Mouse (Mus musculus): ENCODE data around the gene Zmiz1. TPM values are rescaled to one million over a fixed set of nuclear protein-coding genes. Genes with fewer than 3 reads are reported as not detected.

Zmiz1 gene
- polyA plus RNA-seq, 1 experiment from 2014 or later: 26.3 TPM

DNA sequence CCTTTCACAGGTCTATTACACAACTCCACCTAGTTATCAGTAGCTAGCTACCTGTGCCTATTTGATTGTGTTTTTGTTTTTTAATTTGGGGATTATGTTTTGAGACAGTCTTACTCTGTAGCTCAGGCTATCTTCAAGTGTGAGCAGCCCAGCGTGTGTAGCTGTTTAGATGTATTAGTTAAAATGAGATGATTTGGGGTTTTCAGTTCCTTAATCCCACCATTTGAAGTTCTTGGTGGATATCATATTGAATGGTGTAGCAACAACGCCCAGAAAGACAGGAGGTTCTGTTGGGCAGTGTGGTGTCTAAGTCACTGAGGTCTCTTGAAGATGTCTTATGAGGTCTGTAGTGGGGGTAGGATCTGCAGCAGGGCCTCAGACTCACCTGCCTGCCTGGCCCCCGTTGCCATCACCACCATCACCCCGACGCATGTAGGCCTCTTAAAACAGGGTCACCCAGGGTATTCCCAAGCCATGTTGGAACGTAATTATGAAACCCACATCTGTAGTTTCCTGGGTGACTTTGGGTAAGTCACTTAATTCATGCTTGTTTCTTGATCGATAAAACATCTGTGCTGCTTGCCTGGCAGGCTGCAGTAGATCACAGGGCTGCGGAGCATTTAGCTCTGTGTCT lies 155.1 kb downstream of the Zmiz1 start:
- no peak overlapping the region for H3K27ac ChIP-seq
- WGBS: 85% methylated on average over 8 of the region's 8 CpGs
- no peak overlapping the region for H3K9ac ChIP-seq
- ATAC-seq: no peak
- no peaks in the 10 kb centered on the region for H3K27me3 ChIP-seq (replicated peaks)
- 0 out of 2 replicates have a peak, but pooled peaks cover 3% of the 10 kb centered on the region for H3K36me3 ChIP-seq
- no peak overlapping the region for H3K4me3 ChIP-seq (replicated peaks)
- H3K4me1 ChIP-seq (replicated peaks): peaks cover 60% of the 10 kb centered on the region
- no peak overlapping the region for H3K4me2 ChIP-seq (replicated peaks)
- no peaks in the 10 kb centered on the region for H3K9me3 ChIP-seq

DNA sequence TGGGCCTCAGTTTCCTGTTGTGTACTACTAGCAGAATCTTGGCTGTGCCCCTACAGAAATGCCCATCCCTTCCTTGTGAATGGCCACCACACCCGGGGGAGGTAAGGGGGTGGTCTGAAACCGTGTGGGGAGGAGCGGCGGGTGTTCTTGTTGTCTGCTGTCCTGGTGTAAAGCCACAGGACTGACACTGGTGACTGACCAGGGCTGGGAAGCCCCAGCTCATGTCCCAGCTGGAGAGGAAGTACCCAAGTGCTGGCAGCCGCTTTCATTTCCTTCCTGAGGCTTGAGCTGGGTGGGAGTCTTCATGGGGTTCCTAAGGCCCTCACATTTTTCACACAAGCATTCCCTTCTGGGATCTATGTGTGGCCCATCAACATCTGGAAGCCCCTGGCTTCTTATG lies 155.7 kb downstream of the Zmiz1 start:
- Histone ChIP-seq H3K27ac (no peak overlapping the region), H3K4me3 (replicated peaks) (no peak overlapping the region), H3K9ac (no peak overlapping the region), H3K4me1 (replicated peaks) (peaks cover 62% of the 10 kb centered on the region), H3K27me3 (replicated peaks) (no peaks in the 10 kb centered on the region), H3K4me2 (replicated peaks) (no peak overlapping the region), H3K36me3 (0 out of 2 replicates have a peak, but pooled peaks cover 3% of the 10 kb centered on the region), H3K9me3 (no peaks in the 10 kb centered on the region)
- WGBS: 68% methylated on average over 5 of the region's 5 CpGs
- ATAC-seq: no peak

DNA sequence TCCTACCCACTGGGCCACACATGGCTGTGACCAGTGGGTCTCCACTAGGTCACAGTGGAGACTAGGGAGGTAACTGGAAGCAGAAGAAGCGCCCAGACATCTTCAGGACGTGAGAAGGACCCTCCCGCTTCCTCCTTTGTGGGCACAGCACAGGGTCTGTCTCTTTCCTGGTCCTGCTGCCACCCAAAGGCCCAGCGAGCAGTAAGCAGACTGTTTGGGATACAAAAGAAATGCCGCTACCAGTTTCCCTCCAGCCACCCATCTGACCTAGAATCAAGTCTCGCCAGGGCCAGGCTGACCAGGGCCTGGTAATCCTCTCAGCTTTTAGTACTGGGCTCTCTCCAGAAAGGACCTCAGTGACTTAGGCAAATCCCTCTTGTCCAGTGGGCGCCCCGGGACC lies 156.6 kb downstream of the Zmiz1 start:
- H3K4me1 ChIP-seq (replicated peaks): peaks cover 61% of the 10 kb centered on the region
- H3K9ac ChIP-seq: no peak overlapping the region
- no peak overlapping the region for H3K4me2 ChIP-seq (replicated peaks)
- WGBS: 87% methylated on average over 8 of the region's 8 CpGs
- no peak overlapping the region for H3K4me3 ChIP-seq (replicated peaks)
- ATAC-seq: no peak
- H3K9me3 ChIP-seq: no peaks in the 10 kb centered on the region
- H3K27me3 ChIP-seq (replicated peaks): no peaks in the 10 kb centered on the region
- H3K36me3 ChIP-seq: 0 out of 2 replicates have a peak, but pooled peaks cover 3% of the 10 kb centered on the region
- H3K27ac ChIP-seq: peak overlapping the region; percentile 49

- 0 out of 2 replicates have a peak, but pooled peaks cover 3% of the 10 kb centered on the region for H3K36me3 ChIP-seq
- H3K4me2 ChIP-seq (replicated peaks): 0 out of 2 replicates have a peak overlapping the region, but pooled peaks have one; percentile 10
- ATAC-seq: peak; percentile 44
- no peaks in the 10 kb centered on the region for H3K9me3 ChIP-seq
- WGBS: 60% methylated on average over 15 of the region's 15 CpGs
- no peak overlapping the region for H3K9ac ChIP-seq
- H3K27ac ChIP-seq: peak overlapping the region; percentile 49
- no peaks in the 10 kb centered on the region for H3K27me3 ChIP-seq (replicated peaks)
- H3K4me3 ChIP-seq (replicated peaks): no peak overlapping the region
- peaks cover 60% of the 10 kb centered on the region for H3K4me1 ChIP-seq (replicated peaks)
Observed at GRCm38 (mm10) chr14:25616009-25616723, 157.2 kb downstream of the Zmiz1 start.

DNA sequence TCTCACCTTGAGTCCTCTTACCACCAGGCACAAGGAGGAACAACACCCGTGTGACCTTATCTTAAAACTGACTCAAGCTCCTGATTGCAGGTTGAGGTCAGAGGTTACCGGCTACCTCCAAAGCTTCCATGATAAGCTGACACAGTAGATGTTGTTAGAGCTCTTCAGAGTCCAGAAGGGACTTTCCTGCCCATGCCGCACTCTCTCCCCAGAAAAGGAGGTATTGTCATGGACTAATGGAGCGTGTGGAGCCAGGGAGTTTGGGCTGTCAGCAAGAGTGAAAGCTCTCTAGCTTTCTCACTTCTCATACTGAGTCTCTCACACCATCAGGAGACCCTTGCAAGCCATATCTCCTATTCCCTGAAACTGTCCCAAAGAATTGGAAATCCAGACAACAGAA lies 158.3 kb downstream of the Zmiz1 start:
- H3K36me3 ChIP-seq: 0 out of 2 replicates have a peak, but pooled peaks cover 3% of the 10 kb centered on the region
- H3K27me3 ChIP-seq (replicated peaks): no peaks in the 10 kb centered on the region
- 0 out of 2 replicates have a peak, but pooled peaks have one; percentile 26 for ATAC-seq
- no peak overlapping the region for H3K9ac ChIP-seq
- no peak overlapping the region for H3K27ac ChIP-seq
- 64% methylated on average over 4 of the region's 4 CpGs for WGBS
- H3K9me3 ChIP-seq: no peaks in the 10 kb centered on the region
- no peak overlapping the region for H3K4me3 ChIP-seq (replicated peaks)
- H3K4me2 ChIP-seq (replicated peaks): no peak overlapping the region
- H3K4me1 ChIP-seq (replicated peaks): peaks cover 58% of the 10 kb centered on the region

- ATAC-seq: no peak
- Histone ChIP-seq H3K4me1 (replicated peaks) (peaks cover 64% of the 10 kb centered on the region), H3K36me3 (0 out of 2 replicates have a peak, but pooled peaks cover 3% of the 10 kb centered on the region), H3K4me2 (replicated peaks) (no peak overlapping the region), H3K27me3 (replicated peaks) (no peaks in the 10 kb centered on the region), H3K9me3 (no peaks in the 10 kb centered on the region), H3K4me3 (replicated peaks) (no peak overlapping the region), H3K9ac (no peak overlapping the region), H3K27ac (no peak overlapping the region)
- WGBS: 77% methylated on average over 4 of the region's 4 CpGs
Observed at GRCm38 (mm10) chr14:25619066-25619762, 160.2 kb downstream of the Zmiz1 start.

- 49% methylated on average over 4 of the region's 4 CpGs for WGBS
- Histone ChIP-seq H3K9ac (no peak overlapping the region), H3K4me3 (replicated peaks) (no peak overlapping the region), H3K36me3 (0 out of 2 replicates have a peak, but pooled peaks cover 3% of the 10 kb centered on the region), H3K27me3 (replicated peaks) (no peaks in the 10 kb centered on the region), H3K27ac (no peak overlapping the region), H3K9me3 (no peaks in the 10 kb centered on the region), H3K4me2 (replicated peaks) (no peak overlapping the region), H3K4me1 (replicated peaks) (peaks cover 49% of the 10 kb centered on the region)
- ATAC-seq: no peak
Observed at GRCm38 (mm10) chr14:25620766-25621165, 161.8 kb downstream of the Zmiz1 start.

GRCm38 (mm10) chr14:25623698-25624097 lies 164.7 kb downstream of the Zmiz1 start:
- peak overlapping the region; percentile 21; the same call in 1 of the 2 replicates for H3K9ac ChIP-seq
- H3K36me3 ChIP-seq: no peaks in the 10 kb centered on the region
- peak overlapping the region; percentile 45 for H3K27ac ChIP-seq
- H3K4me1 ChIP-seq (replicated peaks): peaks cover 58% of the 10 kb centered on the region
- no peak overlapping the region for H3K4me3 ChIP-seq (replicated peaks)
- no peaks in the 10 kb centered on the region for H3K27me3 ChIP-seq (replicated peaks)
- H3K4me2 ChIP-seq (replicated peaks): no peak overlapping the region
- no peaks in the 10 kb centered on the region for H3K9me3 ChIP-seq
- 38% methylated on average over 7 of the region's 7 CpGs for WGBS
- ATAC-seq: peak; percentile 24; the same call in 1 of the 2 replicates

DNA sequence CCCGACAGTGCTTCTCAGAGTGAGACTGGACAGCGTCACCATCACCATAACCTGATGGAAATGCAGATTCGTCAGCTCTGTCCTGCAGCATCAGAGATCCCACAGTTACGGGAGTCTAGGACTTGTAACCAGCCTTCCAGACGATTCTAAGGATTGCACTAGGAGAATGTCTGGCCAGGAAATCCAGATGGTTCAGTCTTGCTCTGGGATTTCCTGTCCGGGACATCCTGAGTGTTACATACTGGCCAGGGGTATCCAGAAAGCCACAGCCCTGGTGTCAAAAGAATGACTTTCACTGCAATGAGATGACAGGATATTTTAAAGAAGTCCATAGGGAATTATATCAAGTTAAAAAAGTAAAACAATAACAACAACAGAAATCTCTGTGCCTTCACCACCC lies 165.7 kb downstream of the Zmiz1 start:
- Histone ChIP-seq H3K4me2 (replicated peaks) (no peak overlapping the region), H3K4me3 (replicated peaks) (no peak overlapping the region), H3K9ac (no peak overlapping the region), H3K4me1 (replicated peaks) (peaks cover 56% of the 10 kb centered on the region), H3K27ac (no peak overlapping the region), H3K9me3 (no peaks in the 10 kb centered on the region), H3K36me3 (no peaks in the 10 kb centered on the region), H3K27me3 (replicated peaks) (no peaks in the 10 kb centered on the region)
- 56% methylated on average over 6 of the region's 6 CpGs for WGBS
- ATAC-seq: no peak

DNA sequence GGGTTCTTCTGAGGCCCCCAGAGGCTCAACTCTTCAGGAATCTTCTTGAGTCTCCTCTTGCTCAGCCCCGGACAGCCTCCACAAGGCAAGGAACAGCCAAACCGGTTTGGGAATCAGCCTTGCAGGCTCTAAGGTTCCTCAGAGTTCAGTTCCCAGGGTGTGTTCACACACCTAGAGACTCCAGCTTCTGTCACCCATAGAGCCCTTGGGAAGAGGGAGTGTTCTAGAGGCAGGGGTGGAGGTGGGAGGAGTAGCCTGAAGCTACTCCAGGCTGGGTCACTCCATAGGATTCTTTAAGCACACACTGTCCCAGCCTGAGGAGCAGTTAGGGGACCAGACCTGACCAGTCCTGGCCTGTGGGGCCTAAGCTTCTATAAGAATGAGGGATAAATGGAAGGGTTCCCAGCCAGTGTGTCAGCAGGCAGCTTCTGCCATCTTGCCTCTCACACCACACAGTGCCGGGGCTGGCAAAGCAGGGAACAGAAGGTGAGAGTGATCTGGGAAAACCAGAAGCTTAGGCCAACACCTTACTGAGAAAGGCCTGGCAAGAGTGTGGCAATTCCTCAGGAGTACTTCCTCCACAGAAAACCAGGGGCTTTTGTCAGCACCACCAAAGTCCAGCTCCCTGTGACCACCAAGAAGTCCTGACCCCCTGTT lies 168.7 kb downstream of the Zmiz1 start:
- no peaks in the 10 kb centered on the region for H3K9me3 ChIP-seq
- H3K4me1 ChIP-seq (replicated peaks): peaks cover 34% of the 10 kb centered on the region
- no peak overlapping the region for H3K4me2 ChIP-seq (replicated peaks)
- no peaks in the 10 kb centered on the region for H3K36me3 ChIP-seq
- WGBS: 73% methylated on average over 3 of the region's 3 CpGs
- no peak overlapping the region for H3K4me3 ChIP-seq (replicated peaks)
- no peaks in the 10 kb centered on the region for H3K27me3 ChIP-seq (replicated peaks)
- H3K27ac ChIP-seq: 0 out of 2 replicates have a peak overlapping the region, but pooled peaks have one; percentile 17
- peak; percentile 57 for ATAC-seq
- no peak overlapping the region for H3K9ac ChIP-seq

- Histone ChIP-seq H3K4me1 (replicated peaks) (peaks cover 31% of the 10 kb centered on the region), H3K4me3 (replicated peaks) (no peak overlapping the region)
Observed at GRCm38 (mm10) chr14:25628448-25629099, 169.6 kb downstream of the Zmiz1 start.

More at GRCm38 (mm10) chr14:25628448-25629099, 169.6 kb downstream of the Zmiz1 start:
- H3K9me3 ChIP-seq: no peaks in the 10 kb centered on the region
- H3K27me3 ChIP-seq (replicated peaks): no peaks in the 10 kb centered on the region
- no peak overlapping the region for H3K4me2 ChIP-seq (replicated peaks)
- no peak for ATAC-seq
- H3K27ac ChIP-seq: no peak overlapping the region
- 82% methylated on average over 5 of the region's 5 CpGs for WGBS
- H3K36me3 ChIP-seq: no peaks in the 10 kb centered on the region
- H3K9ac ChIP-seq: no peak overlapping the region
